Mouse (Mus musculus) layer of hippocampus, adult 11-12 months (tissue): ENCODE data around the gene Caskin1.

ENCODE experiments used
- DNase-seq: peaks from one replicate; pipeline ENCODE4 v3.0.0; 2022; ENCODE audit warnings: low spot score

Caskin1 gene

GRCm38 (mm10) chr17:24495443-24495842 is 7.0 kb downstream of the Caskin1 start:
- DNase-seq, result peak; percentile 80

DNA sequence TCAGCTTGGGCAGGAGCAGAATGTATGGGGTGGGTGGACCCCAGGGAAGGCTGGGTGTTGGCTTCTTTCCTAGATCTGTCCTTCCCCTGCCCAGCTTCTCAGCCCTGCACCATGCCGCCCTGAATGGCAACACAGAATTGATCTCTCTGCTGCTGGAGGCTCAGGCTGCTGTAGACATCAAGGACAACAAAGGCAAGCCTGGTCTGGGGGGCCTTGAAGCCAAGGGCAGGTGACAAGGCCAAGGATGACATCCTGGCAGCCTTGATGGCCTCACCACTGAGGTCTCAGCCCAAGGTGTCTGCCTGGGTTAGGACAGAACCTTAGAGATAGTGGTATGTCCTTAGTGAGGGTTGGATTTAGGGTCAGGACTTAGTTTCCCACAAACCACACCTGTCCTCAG is 7.6 kb downstream of the Caskin1 start:
- DNase-seq, result no peak

DNA sequence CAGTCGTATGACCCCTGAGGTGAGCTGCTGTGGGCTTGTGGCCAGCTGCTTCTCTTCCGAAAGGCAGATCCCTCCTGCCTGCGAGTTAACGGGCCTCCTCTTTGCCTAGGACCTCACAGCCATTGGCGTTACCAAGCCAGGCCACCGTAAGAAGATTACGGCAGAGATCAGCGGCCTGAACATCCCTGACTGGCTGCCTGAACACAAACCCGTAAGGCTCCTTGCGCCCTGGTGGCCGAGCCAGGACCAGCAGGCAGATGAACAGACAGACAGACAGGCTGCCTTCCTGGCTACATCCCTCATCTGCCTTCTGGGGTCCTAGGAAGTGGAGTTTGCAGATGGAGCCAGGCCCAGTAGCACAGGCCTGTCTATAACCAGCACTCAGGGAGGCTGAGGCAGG is 13.8 kb downstream of the Caskin1 start:
- DNase-seq, result no peak

DNA sequence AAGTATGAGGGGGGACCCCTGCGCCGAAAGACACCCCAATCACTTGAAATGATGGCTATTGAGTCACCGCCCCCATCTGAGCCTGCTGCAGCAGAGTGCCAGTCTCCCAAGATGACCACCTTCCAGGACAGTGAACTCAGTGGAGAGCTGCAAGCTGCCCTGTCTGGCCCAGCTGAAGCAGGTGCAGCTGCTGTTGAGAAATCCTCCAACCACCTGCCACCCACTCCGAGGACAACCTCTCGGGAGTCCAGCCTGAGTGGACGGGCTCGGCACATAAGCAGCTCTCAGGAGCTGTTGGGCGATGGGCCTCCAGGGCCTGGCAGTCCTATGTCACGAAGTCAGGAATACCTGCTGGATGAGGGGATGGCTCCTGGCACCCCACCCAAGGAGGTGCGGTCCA is 15.7 kb downstream of the Caskin1 start:
- DNase-seq, result no peak

DNA sequence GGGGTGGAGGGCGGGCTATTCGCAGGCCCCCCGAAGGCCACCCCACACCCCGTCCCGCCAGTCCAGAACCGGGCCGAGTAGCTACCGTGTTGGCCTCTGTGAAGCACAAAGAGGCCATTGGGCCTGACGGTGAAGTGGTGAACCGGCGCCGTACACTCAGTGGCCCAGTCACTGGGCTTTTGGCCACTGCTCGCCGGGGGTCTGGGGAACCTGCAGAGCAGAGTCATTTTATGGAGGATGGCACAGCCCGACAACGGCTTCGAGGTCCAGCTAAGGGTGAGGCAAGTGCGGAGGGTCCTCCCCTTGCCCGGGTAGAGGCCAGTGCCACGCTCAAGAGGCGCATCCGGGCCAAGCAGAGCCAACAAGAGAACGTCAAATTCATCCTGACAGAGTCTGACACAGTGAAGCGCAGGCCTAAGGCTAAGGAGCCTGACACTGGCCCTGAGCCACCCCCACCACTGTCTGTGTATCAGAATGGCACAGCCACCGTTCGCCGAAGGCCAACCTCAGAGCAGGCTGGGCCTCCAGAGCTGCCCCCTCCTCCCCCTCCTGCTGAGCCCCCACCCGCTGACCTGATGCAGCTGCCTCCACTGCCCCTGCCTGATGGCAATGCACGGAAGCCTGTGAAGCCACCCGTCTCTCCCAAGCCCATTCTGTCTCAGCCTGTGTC is 17.0 kb downstream of the Caskin1 start:
- DNase-seq, result no peak

- DNase-seq, result peak; percentile 49
These were observed 18.1 kb downstream of the Caskin1 start for GRCm38 (mm10) chr17:24506332-24507070.

DNA sequence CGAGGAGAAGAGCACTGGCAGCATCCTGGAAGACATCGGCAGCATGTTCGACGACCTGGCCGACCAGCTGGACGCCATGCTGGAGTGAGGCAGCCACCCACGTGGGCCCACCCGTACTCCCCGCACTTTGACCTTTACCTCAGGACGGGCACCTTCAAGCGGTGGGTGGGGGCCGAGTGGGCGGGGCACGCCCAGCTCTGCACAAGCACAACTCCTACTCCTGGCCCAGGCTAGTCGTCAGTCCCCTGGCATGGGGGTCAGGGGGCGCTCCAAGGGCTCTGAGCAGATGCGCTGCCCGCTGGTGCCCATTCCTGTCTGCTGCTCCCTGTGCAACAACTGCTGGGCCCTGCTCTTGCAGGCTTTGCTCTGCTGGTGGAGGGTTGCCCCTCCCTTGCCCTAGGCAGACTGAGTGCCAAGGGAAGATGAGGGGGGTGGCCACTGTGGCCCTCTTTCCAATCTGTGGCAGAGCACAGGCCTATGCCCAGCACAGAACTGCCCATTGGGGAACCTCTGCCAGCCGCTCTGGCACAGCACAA is 18.8 kb downstream of the Caskin1 start:
- DNase-seq, result no peak

- DNase-seq, result no peak
These were observed 19.5 kb downstream of the Caskin1 start for GRCm38 (mm10) chr17:24507806-24508460.

- peak; percentile 76 for DNase-seq
These were observed 25.2 kb downstream of the Caskin1 start for GRCm38 (mm10) chr17:24513609-24514008.

DNA sequence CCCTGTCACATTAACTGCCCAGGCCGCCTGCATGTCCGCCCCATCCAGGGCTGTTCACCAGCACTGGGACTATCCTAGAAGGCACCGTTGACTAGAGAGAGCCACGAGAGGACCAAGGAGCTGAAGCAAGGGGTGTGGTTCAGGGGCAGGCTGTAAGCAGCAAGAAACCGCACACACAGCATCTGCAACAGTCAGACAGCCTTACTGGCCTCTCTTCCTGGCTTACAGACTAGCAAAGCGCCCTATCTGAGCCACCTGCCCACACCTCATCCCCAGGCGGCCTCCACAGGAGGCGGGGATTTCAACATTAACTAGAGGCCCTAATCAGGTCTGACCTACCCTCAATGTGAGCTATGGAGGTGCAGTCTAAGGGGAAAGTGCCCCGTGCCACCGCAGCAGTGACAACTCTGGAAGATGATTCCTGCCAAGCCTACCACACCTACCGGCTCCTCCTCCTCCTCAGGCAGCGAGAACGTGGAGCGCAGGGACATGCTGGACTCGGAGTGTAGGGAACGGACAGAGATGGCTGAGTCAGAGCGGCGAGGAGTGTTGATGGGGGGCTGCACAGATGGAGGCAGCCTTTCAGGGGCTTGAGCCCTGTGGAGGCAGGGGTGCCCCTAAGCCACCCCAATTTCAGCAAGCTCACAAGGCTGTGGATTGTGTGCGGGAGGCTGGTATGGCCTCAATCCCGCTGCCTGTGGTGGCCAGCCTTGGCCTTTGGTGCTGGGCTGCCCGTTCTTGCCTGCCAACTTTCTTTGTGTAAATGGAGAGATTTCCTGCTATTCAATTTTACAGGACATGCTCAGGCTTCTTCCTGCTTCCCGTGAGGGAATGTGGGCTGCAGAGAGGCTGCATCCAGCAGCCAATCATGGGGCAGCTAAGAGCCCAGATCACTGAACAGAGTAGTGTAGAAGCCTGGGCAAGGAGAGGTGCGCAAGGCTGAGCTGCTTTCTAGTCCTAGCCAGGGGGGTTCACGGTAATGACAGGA is 26.2 kb downstream of the Caskin1 start:
- DNase-seq, result no peak

DNA sequence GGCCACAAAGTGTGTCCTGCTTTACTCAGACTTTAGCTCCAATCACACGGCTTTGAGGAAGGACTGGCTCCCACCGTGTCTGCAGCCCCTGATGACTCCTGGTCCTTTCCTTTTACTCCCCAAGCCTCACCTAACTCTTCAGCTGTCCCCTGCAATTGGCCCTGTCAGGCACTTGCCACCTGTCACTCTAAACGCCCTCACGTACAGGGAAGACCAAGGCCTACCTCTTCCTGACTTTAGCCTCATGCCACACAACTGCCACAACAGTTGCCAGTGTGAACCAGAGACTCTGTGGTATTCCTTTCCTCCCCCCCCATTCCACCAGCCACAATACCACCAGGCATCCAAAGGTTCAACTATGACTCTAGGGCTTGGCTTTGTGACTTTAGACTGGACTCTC is 32.0 kb downstream of the Caskin1 start:
- no peak for DNase-seq

DNA sequence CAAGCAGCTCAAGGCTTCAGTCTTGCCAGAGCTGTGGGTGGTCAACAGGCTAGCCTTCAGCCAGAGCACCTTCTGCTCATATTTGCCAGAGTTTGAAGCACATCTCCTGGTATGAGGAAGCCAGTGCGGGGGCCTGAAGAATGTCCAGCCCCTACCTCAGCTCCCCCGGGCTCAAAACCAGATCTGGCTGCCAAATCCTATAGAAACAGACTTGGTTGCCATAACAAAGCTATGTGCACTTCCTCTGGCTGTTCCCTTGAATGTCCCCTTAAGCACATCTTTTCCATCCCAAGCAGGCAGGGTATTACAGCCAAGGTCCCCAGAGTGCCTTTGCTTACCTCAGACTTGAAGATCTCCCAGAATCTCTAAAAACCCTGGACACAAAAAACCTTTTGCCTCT is 36.3 kb downstream of the Caskin1 start:
- DNase-seq, result no peak

- no peak for DNase-seq
These were observed 38.9 kb downstream of the Caskin1 start for GRCm38 (mm10) chr17:24527315-24527714.

- DNase-seq, result peak; percentile 97
These were observed 39.5 kb downstream of the Caskin1 start, which contains the start of gene Traf7 for GRCm38 (mm10) chr17:24527723-24528559. Gene Traf7, minus strand, starts transcription at chr17:24527938.

- DNase-seq, result no peak
These were observed 40.1 kb downstream of the Caskin1 start for GRCm38 (mm10) chr17:24528560-24528918.

DNA sequence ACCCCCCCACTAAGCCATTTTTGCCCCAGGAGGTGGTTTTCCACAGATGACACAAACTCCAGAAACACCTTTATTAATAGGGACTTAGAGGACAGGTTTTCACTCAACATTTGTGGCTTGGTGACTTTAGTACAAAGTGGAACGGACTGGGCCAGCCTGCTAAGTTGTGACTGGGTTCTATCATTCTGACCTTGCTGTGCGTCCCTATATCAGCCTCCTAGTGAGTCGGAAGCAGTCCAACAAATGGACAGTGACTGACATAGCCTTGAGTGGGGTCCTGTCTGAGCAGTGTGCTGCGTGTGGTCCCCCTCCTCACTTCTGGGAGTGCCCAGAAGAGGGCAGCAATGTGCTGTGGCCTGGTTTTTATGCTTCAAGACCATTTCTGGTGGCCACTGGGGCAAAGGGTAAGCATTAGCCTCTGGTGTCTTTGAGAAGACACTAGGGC is 40.6 kb downstream of the Caskin1 start:
- DNase-seq, result peak; percentile 70

DNA sequence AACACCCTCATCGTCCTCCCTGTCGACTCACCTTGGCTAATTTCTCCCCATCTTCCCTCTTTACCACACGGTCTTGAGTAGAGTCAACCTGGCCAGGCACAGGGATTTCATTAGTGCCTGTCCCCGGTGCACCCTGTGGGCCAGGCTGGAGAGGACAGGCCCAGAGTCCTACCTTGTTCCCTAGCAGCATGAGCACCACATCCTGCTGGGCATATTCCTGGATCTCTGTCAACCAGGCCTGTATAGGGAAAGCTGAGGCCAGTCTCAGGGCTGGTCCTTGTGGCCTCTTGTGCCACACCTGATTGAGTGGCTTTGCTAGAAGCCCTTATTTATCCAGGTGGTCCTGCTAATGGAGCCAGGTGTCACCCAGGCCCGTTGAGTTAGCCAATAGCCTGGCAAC is 41.5 kb downstream of the Caskin1 start:
- no peak for DNase-seq

- no peak for DNase-seq
These were observed 42.1 kb downstream of the Caskin1 start for GRCm38 (mm10) chr17:24530361-24531050.

- no peak for DNase-seq
These were observed 42.7 kb downstream of the Caskin1 start for GRCm38 (mm10) chr17:24531064-24531463.

- no peak for DNase-seq
These were observed 43.6 kb downstream of the Caskin1 start for GRCm38 (mm10) chr17:24532045-24532444.
